Mouse (Mus musculus): ENCODE results near the gene Rho.

GRCm38 (mm10) chr6:115968700-115969099, 37.2 kb downstream of the Rho start:
- TF ChIP-seq GATA1 (IDR thresholded peaks at IDR 0.05; ENCODE audit: low read length) (no peak), TAL1 (IDR thresholded peaks at IDR 0.05; ENCODE audit: low read length) (no peak)
